Mouse (Mus musculus) small intestine, adult 2 months (tissue): ENCODE data around the gene Epx.
A peak's percentile ranks its signal among the peaks of the same experiment; 100 is the strongest.

Source experiments
- CTCF ChIP-seq: fragments of 200-500 bp; IDR thresholded peaks from 2 replicates; pipeline ENCODE4 v1.5.1; 2012; ENCODE audit warnings: low read depth, mild to moderate bottlenecking, control low read depth, inconsistent platforms, low read length, moderate library complexity, mixed read lengths; ENCODE audit not compliant: insufficient replicate concordance, insufficient read length; ENCODE audit errors: extremely low read depth
- POLR2A ChIP-seq: fragments of 200-500 bp; IDR thresholded peaks from 2 replicates; pipeline ENCODE4 v1.6.1; 2012; ENCODE audit warnings: low read depth, mild to moderate bottlenecking, control low read depth, inconsistent platforms, low read length, moderate library complexity

DNA sequence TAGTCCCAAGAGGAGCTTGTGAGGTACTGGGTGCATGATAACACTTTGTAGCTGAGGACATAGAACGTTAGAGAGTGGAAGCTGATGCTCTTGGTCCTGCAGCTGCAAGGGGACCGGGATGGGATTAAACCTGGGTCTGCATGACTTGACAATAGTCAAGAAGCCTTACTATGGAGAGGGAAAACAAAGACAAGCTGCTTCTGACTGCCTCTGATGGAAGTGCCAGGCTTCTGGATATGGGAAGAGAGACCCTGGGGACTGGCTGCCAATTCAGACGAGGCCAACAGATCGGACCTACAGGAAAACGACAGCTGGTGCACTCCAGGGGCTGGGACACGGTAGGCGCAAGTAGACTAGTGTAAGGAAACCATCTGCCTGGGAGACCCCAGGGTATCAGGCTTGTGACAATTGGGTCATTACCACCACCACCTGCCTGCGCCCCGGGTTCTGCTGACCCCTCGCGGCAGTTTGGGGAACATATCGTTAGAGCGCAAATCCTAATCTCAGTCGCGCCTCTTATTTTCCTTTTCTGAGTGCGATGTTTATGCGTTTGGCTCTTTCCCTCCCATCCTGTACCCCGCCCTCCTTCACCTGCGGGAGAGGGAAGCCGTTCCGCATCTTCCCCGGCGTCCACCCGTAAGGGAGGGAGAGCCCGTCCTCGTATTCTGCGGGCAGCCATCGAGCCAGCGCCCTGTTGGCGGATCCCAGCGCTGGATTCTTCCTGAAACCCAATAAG, 58.5 kb downstream of the Epx start:
- TF ChIP-seq CTCF (peak; percentile 62; the same call in 1 of the 2 replicates), POLR2A (no peak)
